Mouse (Mus musculus) ovary, adult 18-20 months (tissue): Measurements from ENCODE around the gene Fgfr2.

Experiments used
- DNase-seq: peaks from one replicate; pipeline ENCODE4 v3.0.0; 2022; ENCODE audit warnings: low spot score, mixed read lengths

Fgfr2 gene

GRCm38 (mm10) chr7:130741099-130741498 is 2382.1 kb downstream of the Fgfr2 start:
- DNase-seq: no peak

- no peak for DNase-seq
Measured at GRCm38 (mm10) chr7:130734195-130734787, 2388.9 kb downstream of the Fgfr2 start.

GRCm38 (mm10) chr7:130733423-130733822 is 2389.7 kb downstream of the Fgfr2 start:
- DNase-seq: no peak

- no peak for DNase-seq
Measured at GRCm38 (mm10) chr7:130732908-130733307, 2390.2 kb downstream of the Fgfr2 start.

- no peak for DNase-seq
Measured at GRCm38 (mm10) chr7:130731792-130732191, 2391.4 kb downstream of the Fgfr2 start.

GRCm38 (mm10) chr7:130727560-130727959 is 2395.6 kb downstream of the Fgfr2 start:
- DNase-seq: no peak

- DNase-seq: no peak
Measured at GRCm38 (mm10) chr7:130726724-130727422, 2396.3 kb downstream of the Fgfr2 start.

- no peak for DNase-seq
Measured at GRCm38 (mm10) chr7:130726185-130726584, 2397.0 kb downstream of the Fgfr2 start.

- no peak for DNase-seq
Measured at GRCm38 (mm10) chr7:130720646-130721335, 2402.4 kb downstream of the Fgfr2 start.

- DNase-seq: no peak
Measured at GRCm38 (mm10) chr7:130719931-130720598, 2403.1 kb downstream of the Fgfr2 start.

- no peak for DNase-seq
Measured at GRCm38 (mm10) chr7:130716989-130717388, 2406.2 kb downstream of the Fgfr2 start.

- no peak for DNase-seq
Measured at GRCm38 (mm10) chr7:130716341-130716740, 2406.8 kb downstream of the Fgfr2 start.

GRCm38 (mm10) chr7:130715467-130715866 is 2407.7 kb downstream of the Fgfr2 start:
- DNase-seq: no peak

GRCm38 (mm10) chr7:130713319-130713718 is 2409.8 kb downstream of the Fgfr2 start:
- no peak for DNase-seq

- DNase-seq: no peak
Measured at GRCm38 (mm10) chr7:130711851-130712250, 2411.3 kb downstream of the Fgfr2 start.

GRCm38 (mm10) chr7:130709372-130710274 is 2413.5 kb downstream of the Fgfr2 start:
- no peak for DNase-seq

- peak; percentile 36 for DNase-seq
Measured at GRCm38 (mm10) chr7:130708940-130709339, 2414.2 kb downstream of the Fgfr2 start.

GRCm38 (mm10) chr7:130705230-130705629 is 2417.9 kb downstream of the Fgfr2 start:
- DNase-seq: no peak

GRCm38 (mm10) chr7:130701336-130701735 is 2421.8 kb downstream of the Fgfr2 start:
- no peak for DNase-seq

GRCm38 (mm10) chr7:130698480-130698879 is 2424.7 kb downstream of the Fgfr2 start:
- no peak for DNase-seq
